Mouse (Mus musculus): ENCODE measurements around the gene Sart1.

DNA sequence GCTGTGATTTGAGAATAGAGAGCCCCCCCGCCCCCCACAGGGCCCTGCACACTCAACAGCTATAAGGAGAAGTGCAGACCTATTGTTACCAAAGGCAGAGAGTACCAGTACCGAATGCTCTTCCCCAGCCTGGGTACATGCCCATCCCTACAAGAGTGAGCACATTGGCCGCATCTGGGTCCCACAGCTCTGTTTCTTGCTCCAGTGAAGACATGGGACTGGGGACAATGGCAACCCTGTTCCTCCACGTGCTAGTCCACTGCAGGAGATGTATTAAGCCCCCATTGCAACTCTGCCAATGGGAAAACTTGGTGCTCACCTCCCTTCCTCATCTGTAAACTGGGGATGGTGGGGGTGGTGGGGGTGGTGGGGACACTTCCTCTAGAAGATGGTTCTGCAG is 25.3 kb upstream of the Sart1 start:
- TF ChIP-seq POLR2A (IDR thresholded peaks at IDR 0.05; ENCODE audit: borderline replicate concordance, insufficient read depth, low read length), result no peak
- no peak for TF ChIP-seq CTCF (IDR thresholded peaks at IDR 0.05; ENCODE audit: borderline replicate concordance, insufficient read depth, low read depth, low read length)

All from cerebellum, adult 2 months (tissue).